Mouse (Mus musculus) midbrain, embryonic 15.5 days (tissue): ENCODE results near the gene Klhdc1. TPM values are rescaled to one million over a fixed set of nuclear protein-coding genes. Genes with fewer than 3 reads are reported as not detected.
A peak's percentile ranks its signal among the peaks of the same experiment; 100 is the strongest.

ENCODE experiments used
- ATAC-seq: fragments of 200-750 bp; cut with Nextera tagmentation; replicated peaks from 2 replicates; pipeline ENCODE4 v1.8.0; 2017; ENCODE audit warnings: moderate TSS enrichment
- H3K27ac ChIP-seq: fragments of 300-500 bp; sonication (generic); 2 replicates; pipeline ENCODE4 v1.5.1; 2015; ENCODE audit warnings: mild to moderate bottlenecking, inconsistent platforms
- H3K27me3 ChIP-seq: fragments of 300-500 bp; sonication (generic); replicated peaks from 2 replicates; pipeline ENCODE4 v1.6.1; 2015; ENCODE audit warnings: inconsistent platforms
- H3K36me3 ChIP-seq: fragments of 300-500 bp; sonication (generic); replicated peaks from 2 replicates; pipeline ENCODE4 v1.6.1; 2015; ENCODE audit warnings: inconsistent platforms
- H3K4me1 ChIP-seq: fragments of 300-500 bp; sonication (generic); 2 replicates; pipeline ENCODE4 v1.6.1; 2015; ENCODE audit warnings: inconsistent platforms
- H3K4me2 ChIP-seq: fragments of 300-500 bp; sonication (generic); 2 replicates; pipeline ENCODE4 v1.6.1; 2015; ENCODE audit warnings: inconsistent platforms, mild to moderate bottlenecking, moderate library complexity
- H3K4me3 ChIP-seq: fragments of 300-500 bp; sonication (generic); 2 replicates; pipeline ENCODE4 v1.5.1; 2015; ENCODE audit warnings: mild to moderate bottlenecking, inconsistent platforms
- H3K9ac ChIP-seq: fragments of 300-500 bp; sonication (generic); 2 replicates; pipeline ENCODE4 v1.6.1; 2015; ENCODE audit warnings: mild to moderate bottlenecking, inconsistent platforms
- H3K9me3 ChIP-seq: fragments of 300-500 bp; sonication (generic); 2 replicates; pipeline ENCODE4 v1.6.1; 2016; ENCODE audit warnings: inconsistent platforms
- WGBS: fragments of 180-500 bp; shearing (Covaris S2); methylation state at CpG from one replicate; pipeline ENCODE4 v1.1.7; 2015; ENCODE audit warnings: mixed read lengths; 5-methylcytosine and 5-hydroxymethylcytosine counted together
- polyA plus RNA-seq: library from polyadenylated mRNA; unstranded; fragments of >200 nt; fragmentation: Nextera tagmentation; extraction: Ambion mirVana; gene quantifications from 2 replicates; pipeline ENCODE4 v1.2.1, GENCODE M21; 2015

The Klhdc1 gene
- polyA plus RNA-seq, 1 experiment from 2014 or later: 14.6 TPM

- H3K4me3 ChIP-seq: no peak overlapping the region
- no peak overlapping the region for H3K9ac ChIP-seq
- ATAC-seq: no peak
- no peaks in the 10 kb centered on the region for H3K27me3 ChIP-seq
- no peaks in the 10 kb centered on the region for H3K9me3 ChIP-seq
- no peak overlapping the region for H3K4me2 ChIP-seq
- no peaks in the 10 kb centered on the region for H3K4me1 ChIP-seq
- H3K36me3 ChIP-seq: no peaks in the 10 kb centered on the region
- 90% methylated on average over 8 of the region's 8 CpGs for WGBS
- H3K27ac ChIP-seq: no peak overlapping the region
These were observed 46.6 kb downstream of the Klhdc1 start for GRCm38 (mm10) chr12:69287535-69287934.

GRCm38 (mm10) chr12:69288699-69289098, 47.7 kb downstream of the Klhdc1 start:
- H3K4me3 ChIP-seq: no peak overlapping the region
- no peaks in the 10 kb centered on the region for H3K9me3 ChIP-seq
- H3K4me1 ChIP-seq: no peaks in the 10 kb centered on the region
- no peak for ATAC-seq
- no peaks in the 10 kb centered on the region for H3K27me3 ChIP-seq
- H3K9ac ChIP-seq: no peak overlapping the region
- H3K27ac ChIP-seq: no peak overlapping the region
- H3K4me2 ChIP-seq: no peak overlapping the region
- 79% methylated on average over 9 of the region's 9 CpGs for WGBS
- H3K36me3 ChIP-seq: no peaks in the 10 kb centered on the region

GRCm38 (mm10) chr12:69292401-69292800, 51.4 kb downstream of the Klhdc1 start:
- 90% methylated on average over 6 of the region's 6 CpGs for WGBS
- Histone ChIP-seq H3K27me3 (no peaks in the 10 kb centered on the region), H3K9ac (no peak overlapping the region), H3K4me3 (no peak overlapping the region), H3K27ac (no peak overlapping the region), H3K9me3 (no peaks in the 10 kb centered on the region), H3K36me3 (no peaks in the 10 kb centered on the region), H3K4me2 (no peak overlapping the region), H3K4me1 (peaks cover 7% of the 10 kb centered on the region)
- no peak for ATAC-seq

GRCm38 (mm10) chr12:69293815-69294214, 52.8 kb downstream of the Klhdc1 start:
- no peaks in the 10 kb centered on the region for H3K9me3 ChIP-seq
- no peak overlapping the region for H3K9ac ChIP-seq
- H3K36me3 ChIP-seq: no peaks in the 10 kb centered on the region
- ATAC-seq: no peak
- H3K4me3 ChIP-seq: no peak overlapping the region
- H3K4me1 ChIP-seq: peaks cover 18% of the 10 kb centered on the region
- 63% methylated on average over 2 of the region's 2 CpGs for WGBS
- H3K27me3 ChIP-seq: no peaks in the 10 kb centered on the region
- H3K4me2 ChIP-seq: no peak overlapping the region
- no peak overlapping the region for H3K27ac ChIP-seq

GRCm38 (mm10) chr12:69294936-69295335, 54.0 kb downstream of the Klhdc1 start:
- WGBS: 90% methylated on average over 2 of the region's 2 CpGs
- no peak overlapping the region for H3K4me2 ChIP-seq

GRCm38 (mm10) chr12:69295651-69296050, 54.7 kb downstream of the Klhdc1 start:
- H3K4me2 ChIP-seq: peak overlapping the region; percentile 75
- H3K9ac ChIP-seq: peak overlapping the region; percentile 86
- H3K27me3 ChIP-seq: no peaks in the 10 kb centered on the region
- peak overlapping the region; percentile 94 for H3K27ac ChIP-seq
- WGBS: 80% methylated on average over 4 of the region's 4 CpGs
- peak overlapping the region; percentile 81 for H3K4me3 ChIP-seq
- 0 out of 2 replicates have a peak, but pooled peaks cover 10% of the 10 kb centered on the region for H3K36me3 ChIP-seq
- H3K9me3 ChIP-seq: no peaks in the 10 kb centered on the region
- peaks cover 27% of the 10 kb centered on the region for H3K4me1 ChIP-seq
- ATAC-seq: no peak

More at GRCm38 (mm10) chr12:69294936-69295335, 54.0 kb downstream of the Klhdc1 start:
- H3K9me3 ChIP-seq: no peaks in the 10 kb centered on the region
- peaks cover 27% of the 10 kb centered on the region for H3K4me1 ChIP-seq
- no peak for ATAC-seq
- H3K4me3 ChIP-seq: no peak overlapping the region
- no peak overlapping the region for H3K27ac ChIP-seq
- H3K27me3 ChIP-seq: no peaks in the 10 kb centered on the region
- no peak overlapping the region for H3K9ac ChIP-seq
- H3K36me3 ChIP-seq: 0 out of 2 replicates have a peak, but pooled peaks cover 4% of the 10 kb centered on the region

GRCm38 (mm10) chr12:69296511-69297410, 55.8 kb downstream of the Klhdc1 start, which contains the start of gene Klhdc2:
Klhdc2 (plus strand) TSS chr12:69296681.
- H3K4me1 ChIP-seq: peaks cover 27% of the 10 kb centered on the region
- H3K4me3 ChIP-seq: peak within 1 kb of the TSS; percentile 81
- peak within 1 kb of the TSS; percentile 75 for H3K4me2 ChIP-seq
- H3K36me3 ChIP-seq: peaks cover 19% of the 10 kb centered on the region
- H3K9ac ChIP-seq: peak within 1 kb of the TSS; percentile 86
- H3K27me3 ChIP-seq: no peaks in the 10 kb centered on the region
- peak within 1 kb of the TSS; percentile 94 for H3K27ac ChIP-seq
- ATAC-seq: peak; percentile 97
- no peaks in the 10 kb centered on the region for H3K9me3 ChIP-seq
- under 1% methylated on average over 97 of the region's 98 CpGs for WGBS

- Histone ChIP-seq H3K27ac (peak overlapping the region; percentile 94), H3K4me3 (peak overlapping the region; percentile 81), H3K36me3 (peaks cover 27% of the 10 kb centered on the region), H3K27me3 (no peaks in the 10 kb centered on the region), H3K9me3 (no peaks in the 10 kb centered on the region), H3K4me2 (peak overlapping the region; percentile 75), H3K9ac (peak overlapping the region; percentile 86), H3K4me1 (peaks cover 27% of the 10 kb centered on the region)
- 16% methylated on average over 20 of the region's 20 CpGs for WGBS
- ATAC-seq: peak; percentile 3; the same call in 1 of the 2 replicates
These were observed 56.6 kb downstream of the Klhdc1 start for GRCm38 (mm10) chr12:69297411-69298150.

- Histone ChIP-seq H3K27ac (no peak overlapping the region), H3K27me3 (no peaks in the 10 kb centered on the region), H3K9ac (no peak overlapping the region), H3K4me3 (peak overlapping the region; percentile 81), H3K36me3 (peaks cover 31% of the 10 kb centered on the region), H3K4me2 (peak overlapping the region; percentile 75), H3K4me1 (peaks cover 27% of the 10 kb centered on the region), H3K9me3 (no peaks in the 10 kb centered on the region)
- WGBS: 90% methylated on average over 4 of the region's 4 CpGs
- no peak for ATAC-seq
These were observed 57.3 kb downstream of the Klhdc1 start for GRCm38 (mm10) chr12:69298281-69298680.

- no peak for ATAC-seq
- Histone ChIP-seq H3K4me2 (peak overlapping the region; percentile 75), H3K27ac (no peak overlapping the region), H3K4me1 (peaks cover 27% of the 10 kb centered on the region), H3K36me3 (peaks cover 39% of the 10 kb centered on the region), H3K27me3 (no peaks in the 10 kb centered on the region), H3K4me3 (no peak overlapping the region), H3K9ac (peak overlapping the region; percentile 22; the same call in 1 of the 2 replicates), H3K9me3 (no peaks in the 10 kb centered on the region)
- WGBS: 70% methylated on average over 12 of the region's 12 CpGs
These were observed 58.3 kb downstream of the Klhdc1 start for GRCm38 (mm10) chr12:69299231-69299630.

- Histone ChIP-seq H3K9me3 (no peaks in the 10 kb centered on the region), H3K27ac (no peak overlapping the region), H3K9ac (no peak overlapping the region), H3K4me3 (no peak overlapping the region), H3K36me3 (peaks cover 42% of the 10 kb centered on the region), H3K27me3 (no peaks in the 10 kb centered on the region), H3K4me2 (no peak overlapping the region), H3K4me1 (peaks cover 27% of the 10 kb centered on the region)
- no peak for ATAC-seq
- WGBS: 89% methylated on average over 3 of the region's 3 CpGs
These were observed 58.9 kb downstream of the Klhdc1 start for GRCm38 (mm10) chr12:69299831-69300230.

- WGBS: 90% methylated on average over 2 of the region's 2 CpGs
- Histone ChIP-seq H3K4me1 (peaks cover 27% of the 10 kb centered on the region), H3K4me2 (no peak overlapping the region), H3K27ac (no peak overlapping the region), H3K9me3 (no peaks in the 10 kb centered on the region), H3K36me3 (peaks cover 48% of the 10 kb centered on the region), H3K27me3 (no peaks in the 10 kb centered on the region), H3K4me3 (no peak overlapping the region), H3K9ac (no peak overlapping the region)
- ATAC-seq: no peak
These were observed 59.4 kb downstream of the Klhdc1 start for GRCm38 (mm10) chr12:69300391-69300790.
